Mouse (Mus musculus): Measurements from ENCODE around the gene Anks1b.
A peak's percentile ranks its signal among the peaks of the same experiment; 100 is the strongest.
"Not testable (repeated sequence)": the region's sequence is repeated elsewhere in the genome, so short reads cannot be mapped to it uniquely, and the experiment has no call there.

The Anks1b gene

DNA sequence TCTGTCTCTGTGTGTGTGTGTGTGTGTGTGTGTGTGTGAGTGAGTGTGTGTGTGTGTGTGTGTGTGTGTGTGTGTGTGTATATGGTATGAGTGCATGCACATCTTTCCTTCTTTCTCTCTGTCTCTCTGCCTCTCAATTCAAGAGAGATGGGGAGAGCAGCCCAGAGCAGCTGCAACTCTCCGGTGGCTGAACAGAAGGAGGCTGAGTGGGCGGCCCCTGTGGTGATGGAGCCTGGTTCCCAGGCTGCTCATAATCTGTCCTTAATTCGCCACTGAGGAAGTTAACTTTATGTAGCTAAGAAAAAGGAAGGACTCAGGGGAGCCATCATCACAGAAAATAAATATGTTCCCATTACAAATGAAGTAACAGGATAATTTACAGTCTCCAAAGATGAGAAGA lies 723.3 kb downstream of the Anks1b start:
- peak; percentile 64 for DNase-seq

DNA sequence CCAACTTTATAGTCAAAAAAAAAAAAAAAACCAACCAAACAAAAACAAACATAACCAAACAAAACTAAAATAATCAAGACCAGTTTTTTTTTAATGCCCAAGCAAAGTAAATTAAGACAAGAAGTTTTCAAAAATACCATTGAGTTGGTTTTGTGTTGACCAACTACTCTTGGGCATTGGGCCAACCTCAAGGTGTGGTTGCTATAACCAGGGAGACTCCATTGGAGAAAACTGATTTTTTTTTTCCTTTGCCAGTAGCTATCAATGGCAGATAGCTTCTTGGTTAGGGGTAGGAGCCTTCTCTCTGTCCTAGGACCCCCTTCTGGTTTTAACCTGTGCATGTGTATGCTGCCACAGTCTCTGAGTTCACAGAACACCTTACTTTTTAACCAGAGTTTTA lies 725.8 kb downstream of the Anks1b start:
- DNase-seq: no peak

DNA sequence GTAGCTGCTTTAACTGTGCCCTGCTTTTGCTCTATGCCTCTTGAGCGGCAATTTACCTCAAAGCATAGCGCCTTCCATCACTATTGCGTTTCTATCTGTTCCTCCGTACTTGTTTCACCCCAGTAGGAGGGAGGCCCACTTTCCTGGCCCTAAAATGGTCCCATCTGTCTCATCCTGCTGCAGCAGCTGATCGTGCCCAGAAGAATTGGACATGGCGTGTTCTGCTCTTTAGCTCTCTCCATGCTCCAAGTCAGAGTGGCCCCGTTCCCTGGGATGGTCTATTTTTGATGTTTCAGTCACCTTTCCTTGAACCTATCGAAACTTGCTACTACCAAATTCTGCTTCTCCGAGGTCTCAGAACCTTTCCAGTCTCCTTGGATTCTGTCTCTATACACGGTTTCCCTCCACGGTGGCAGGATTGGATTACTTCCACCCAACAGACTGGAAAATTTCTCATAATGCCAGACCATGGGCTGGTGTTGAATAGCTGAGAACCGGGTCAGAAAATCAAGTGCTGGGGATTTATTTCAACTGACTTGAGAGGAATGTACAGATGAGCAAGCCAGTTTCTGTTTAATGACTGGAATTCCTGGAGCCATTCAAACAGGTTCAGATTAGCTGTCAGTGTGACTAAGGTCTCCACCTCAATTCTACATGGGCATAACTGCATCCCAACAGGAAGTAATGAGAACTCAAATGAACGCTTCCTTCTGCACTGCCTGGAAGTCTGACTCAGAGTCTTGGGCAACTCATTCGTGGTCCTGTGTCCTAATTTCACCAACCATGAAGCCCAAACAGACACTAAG lies 726.6 kb downstream of the Anks1b start:
- DNase-seq: peak; percentile 44

DNA sequence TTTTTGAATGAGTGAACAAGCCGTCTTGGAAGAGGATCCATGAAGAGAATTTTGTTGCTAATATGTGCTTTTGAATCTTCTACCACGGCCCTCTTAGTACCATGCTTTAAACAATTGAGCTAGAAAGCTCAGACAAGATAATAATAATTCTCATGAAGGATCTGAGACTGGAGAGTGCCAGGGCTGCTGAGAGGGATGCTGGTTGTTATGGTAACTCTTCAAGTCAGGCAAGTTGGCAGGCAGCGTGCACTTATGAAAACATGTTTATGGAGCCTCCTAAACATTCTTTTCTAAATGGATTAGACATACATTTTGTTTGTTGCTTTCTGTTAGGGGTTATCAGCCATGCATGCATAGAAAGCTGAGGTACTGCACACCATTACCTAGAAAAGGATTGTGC lies 734.3 kb downstream of the Anks1b start:
- no peak for DNase-seq

DNA sequence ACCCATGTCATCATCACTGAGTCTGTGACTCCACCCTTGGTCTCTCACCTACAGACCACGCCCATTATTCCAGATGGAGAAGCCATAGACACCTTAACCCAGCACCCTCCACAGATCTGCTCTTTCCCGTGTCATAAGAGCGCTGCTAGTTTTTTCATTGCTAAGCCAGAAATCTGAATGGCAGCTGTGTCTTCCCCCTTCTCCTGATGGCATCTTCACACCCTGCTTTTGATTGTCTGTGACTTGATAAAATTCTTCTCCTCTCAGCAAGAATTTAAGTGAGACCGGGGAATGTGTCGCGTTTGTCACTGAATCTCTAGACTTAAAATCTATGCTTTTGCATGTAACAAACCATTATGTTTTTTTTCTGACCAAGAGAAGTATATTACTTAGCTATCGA lies 736.1 kb downstream of the Anks1b start:
- no peak for DNase-seq

DNA sequence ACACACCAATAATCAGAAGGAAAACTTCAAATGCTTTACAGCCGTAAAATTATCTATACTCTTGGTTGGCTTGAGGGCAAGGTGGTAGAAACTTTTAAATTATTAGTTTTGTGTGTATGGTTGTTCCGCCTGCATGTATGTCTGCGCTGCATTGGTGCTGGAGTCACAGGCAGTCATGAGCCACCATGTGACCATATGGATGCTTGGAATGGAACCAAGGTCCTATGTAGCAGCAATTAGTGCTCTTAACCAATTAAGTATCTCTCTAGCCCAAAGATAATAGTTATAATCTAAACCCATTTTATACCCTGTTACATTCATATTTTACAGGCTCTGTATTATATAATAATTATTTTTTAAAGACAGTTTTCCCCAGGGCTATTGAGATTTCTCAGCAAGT lies 739.7 kb downstream of the Anks1b start:
- DNase-seq: no peak

DNA sequence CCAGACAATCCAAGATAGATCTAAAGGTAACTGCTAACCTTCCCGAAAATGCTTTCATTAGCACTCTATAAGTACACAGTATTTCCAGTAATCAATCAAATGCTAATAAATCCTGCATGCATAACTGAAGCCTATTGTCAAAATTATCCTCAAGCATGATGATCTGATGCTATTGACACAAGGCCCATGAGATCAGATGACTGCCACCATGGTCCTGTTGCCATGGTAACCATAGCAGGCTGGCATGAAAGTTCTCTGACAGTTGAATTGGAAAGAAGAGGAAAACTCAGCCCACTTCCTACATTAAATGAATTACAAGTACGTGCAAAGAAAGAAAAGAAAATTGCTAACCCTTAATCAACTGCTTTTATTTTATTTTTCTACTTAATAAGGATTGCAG lies 741.9 kb downstream of the Anks1b start:
- peak; percentile 5 for DNase-seq

DNA sequence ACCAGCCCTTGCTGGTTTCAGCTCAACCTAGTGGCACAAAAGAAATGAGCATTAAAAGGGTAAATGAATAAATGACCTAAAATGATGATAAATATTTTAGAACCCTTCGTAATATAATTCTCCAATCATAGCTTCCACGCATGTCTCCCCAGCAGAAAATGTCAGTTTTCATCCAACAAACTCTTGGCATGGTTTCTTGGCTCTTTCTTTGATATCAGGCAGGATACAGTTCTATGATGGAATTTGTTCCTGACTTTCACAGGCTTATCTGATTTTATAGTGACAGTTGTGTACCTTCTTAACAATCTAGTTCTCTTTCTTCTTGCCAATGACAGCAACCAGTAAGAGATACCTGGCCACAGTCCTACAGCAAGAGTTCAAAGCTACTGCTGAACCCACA lies 743.3 kb downstream of the Anks1b start:
- no peak for DNase-seq

DNA sequence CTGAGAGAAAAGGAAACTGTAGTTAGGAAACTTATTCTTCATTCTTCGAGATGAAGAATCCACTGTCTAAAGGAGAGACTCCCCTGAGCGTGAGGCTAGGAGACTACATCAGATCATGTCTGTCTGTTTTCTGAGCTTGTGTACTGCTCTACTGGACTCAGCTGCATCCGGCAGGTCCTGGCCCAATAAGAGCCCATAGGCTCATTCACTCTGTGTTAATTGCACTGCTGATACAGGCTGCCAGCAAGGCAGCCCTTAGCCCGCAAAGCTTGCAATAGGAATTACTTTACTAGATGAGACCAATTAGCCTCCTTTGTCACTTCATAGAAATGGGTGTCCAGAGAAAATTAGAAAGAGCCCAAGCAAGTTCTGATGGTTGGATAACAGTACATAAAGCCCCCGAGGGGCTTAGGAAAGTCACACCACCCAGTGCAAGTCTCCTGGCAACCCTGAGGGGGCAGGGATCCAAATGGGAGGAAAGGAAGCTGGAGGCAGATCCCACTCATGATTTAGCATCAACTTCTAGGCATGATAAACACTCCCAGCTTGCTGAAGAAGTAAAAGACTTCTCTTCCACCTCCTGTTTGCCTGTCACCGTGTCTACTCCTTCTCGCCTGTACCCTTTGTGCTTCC lies 744.5 kb downstream of the Anks1b start:
- no peak for DNase-seq

DNA sequence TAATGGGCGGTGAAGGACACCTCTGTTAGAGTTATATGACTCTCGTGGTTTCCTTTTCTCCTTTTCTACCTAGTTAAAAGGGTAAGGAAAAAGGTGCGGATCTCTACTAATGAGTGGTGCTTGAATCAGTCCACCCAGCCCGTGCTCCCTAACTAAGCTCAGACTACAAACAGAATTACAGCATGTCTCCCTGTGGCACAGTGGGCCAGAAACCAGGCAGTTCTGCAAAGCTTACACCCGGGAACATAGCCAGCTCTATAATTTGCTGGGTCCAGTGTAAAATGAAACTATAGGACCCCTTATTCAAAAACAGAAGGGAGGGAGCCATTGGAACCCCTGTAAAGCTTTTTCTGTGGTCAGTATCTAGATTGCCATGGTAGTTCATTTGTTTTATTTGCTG lies 754.2 kb downstream of the Anks1b start:
- no peak for DNase-seq

DNA sequence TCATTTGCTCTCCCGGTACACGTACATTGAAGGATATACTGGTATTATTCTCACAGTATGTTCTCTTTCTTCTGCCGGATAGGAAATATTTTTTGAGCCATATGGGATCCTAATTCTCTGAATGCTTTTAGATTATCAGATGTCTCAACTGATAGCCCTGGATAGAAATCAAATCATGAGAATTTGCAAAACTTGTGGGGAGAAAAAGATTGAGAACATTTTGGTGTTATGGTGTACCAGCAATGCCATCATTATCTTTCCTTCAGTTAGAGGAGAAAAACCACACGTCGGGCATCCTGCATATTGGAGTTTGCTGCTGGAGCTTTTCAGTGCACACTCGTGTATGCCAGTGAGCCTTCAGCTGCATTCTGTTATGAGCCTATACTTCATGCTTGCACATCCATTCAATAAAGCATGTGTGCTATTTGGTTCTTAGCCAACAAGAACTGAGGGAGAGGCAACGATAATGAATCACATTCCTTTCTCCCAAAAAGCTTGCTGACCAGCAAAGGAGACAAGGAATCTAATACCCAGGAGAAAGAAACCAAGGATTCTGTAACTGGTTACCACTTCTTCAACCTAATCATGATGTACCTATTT lies 756.9 kb downstream of the Anks1b start:
- no peak for DNase-seq

DNA sequence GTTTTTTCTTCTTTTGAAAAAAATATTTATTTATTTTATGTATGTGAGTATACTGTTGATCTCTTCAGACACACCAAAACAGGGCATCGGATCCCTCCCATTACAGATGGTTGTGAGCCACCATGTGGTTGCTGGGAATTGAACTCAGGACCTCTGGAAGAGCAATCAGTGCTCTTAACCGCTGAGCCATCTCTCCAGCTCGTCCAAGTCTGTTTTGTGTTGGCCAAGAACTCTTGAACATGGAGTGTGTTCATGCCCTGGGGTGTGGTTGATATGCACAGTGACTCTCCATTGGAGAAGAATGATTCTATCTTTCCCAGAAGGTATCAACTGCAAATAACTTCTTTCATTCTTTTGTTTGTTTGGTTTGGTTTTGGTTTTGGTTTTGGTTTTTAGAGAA lies 757.5 kb downstream of the Anks1b start:
- not testable (repeated sequence) for DNase-seq

DNA sequence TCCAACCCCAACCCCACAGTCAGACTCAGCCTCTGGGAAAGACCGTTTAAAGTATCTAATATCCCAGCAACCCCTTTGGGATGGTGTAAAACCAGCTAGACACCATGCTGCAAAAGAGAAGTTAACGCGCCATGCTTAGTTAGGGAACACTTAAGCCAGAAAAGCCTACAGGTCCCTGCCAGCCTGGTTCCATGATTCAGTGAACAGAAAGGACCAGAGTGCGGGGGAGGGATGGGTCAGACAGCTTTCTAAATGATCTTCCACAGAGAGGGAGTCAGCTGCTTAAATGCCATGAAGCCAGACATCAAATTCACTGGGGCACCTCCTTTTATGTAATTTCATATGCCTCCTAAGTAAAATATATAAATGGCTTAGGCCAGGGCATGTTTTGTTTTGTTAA lies 764.0 kb downstream of the Anks1b start:
- no peak for DNase-seq

DNA sequence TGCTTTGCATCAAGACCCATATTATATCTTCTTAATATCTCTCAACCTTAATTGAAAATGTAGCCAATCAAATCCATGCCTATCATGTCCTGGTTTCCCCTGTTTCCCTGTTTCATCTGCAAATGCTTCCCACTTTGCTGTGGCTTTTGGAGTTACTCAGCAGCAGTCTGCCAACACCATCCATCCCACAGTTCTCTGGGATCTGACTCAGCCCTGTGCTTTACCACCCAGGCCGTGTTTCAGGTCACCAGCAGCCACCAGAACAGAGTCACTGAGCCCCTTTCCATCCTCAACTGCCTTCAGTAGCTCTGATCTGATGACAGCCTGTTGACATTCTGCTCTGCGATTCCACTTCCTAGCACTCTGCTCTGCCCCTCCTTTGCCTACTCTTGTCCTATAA lies 776.4 kb downstream of the Anks1b start:
- DNase-seq: no peak

DNA sequence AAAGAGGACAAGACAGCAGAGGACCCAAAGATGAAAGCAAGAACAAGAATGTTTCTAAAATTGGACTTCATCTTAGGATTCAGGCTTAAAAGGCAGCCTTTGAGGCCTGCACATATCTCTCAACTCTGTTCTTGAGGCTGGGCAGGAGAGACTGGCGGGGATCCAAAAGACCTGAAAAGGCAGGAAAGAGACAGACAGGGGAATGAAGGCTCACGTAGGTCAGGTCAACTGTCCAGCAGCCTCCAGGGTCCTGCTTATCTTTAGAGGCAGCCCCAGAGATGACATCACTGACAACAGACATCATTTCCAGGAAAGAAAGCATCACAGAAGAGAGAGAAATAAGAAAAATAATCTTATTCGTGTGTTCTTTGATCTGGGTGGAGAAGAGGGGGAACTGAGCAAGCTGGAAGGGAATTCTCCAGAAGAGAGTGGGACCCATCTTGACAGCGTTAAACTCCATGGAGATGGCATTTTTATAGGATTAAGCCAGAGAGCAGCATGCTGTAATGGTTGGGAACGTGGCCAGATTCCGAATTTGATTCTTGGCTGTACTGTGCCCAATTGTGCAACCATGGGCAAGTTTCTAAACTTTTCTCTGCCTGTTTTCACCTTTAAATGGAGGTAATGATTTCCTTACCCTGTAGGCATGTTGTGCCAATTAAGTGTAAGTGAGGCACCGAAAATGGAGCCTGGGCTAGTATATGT lies 784.3 kb downstream of the Anks1b start:
- no peak for DNase-seq

DNA sequence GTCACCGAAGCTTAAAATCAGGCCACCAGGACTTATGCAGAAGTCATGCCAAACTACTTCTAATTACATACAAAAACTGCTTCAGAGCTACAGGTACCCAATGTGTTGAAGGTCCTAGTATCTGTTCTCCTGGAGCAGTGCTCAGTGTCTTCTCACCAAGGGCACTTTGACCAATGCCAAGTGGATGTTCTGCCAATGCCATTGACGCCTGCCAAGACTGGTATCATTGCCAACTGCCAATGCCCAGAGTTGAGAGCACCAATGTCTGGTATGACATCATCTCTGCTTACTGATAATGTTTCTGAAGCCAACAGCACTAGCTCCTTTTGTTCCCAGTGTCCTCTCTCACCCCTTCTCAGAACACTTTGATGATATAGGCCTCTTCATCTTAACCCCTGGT lies 793.4 kb downstream of the Anks1b start:
- DNase-seq: no peak

DNA sequence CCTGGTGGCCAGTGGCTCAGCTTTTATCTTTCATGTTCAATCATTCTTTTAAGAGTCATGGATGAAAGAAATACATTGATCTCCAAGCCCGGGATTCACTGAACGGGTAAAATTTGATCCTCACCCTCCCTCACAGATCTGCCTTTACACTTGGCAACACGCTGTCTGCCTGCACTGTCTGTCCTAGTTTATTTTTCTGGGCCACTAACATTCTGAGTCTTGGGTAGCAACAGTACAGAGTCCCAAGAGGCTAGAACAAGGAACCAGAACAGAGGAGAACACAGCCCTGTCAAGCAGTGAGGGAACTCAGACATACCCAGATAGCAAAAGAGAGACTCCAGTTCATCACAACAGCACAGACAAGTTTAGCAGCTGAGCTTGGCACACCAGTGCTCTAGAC lies 797.0 kb downstream of the Anks1b start:
- DNase-seq: no peak

DNA sequence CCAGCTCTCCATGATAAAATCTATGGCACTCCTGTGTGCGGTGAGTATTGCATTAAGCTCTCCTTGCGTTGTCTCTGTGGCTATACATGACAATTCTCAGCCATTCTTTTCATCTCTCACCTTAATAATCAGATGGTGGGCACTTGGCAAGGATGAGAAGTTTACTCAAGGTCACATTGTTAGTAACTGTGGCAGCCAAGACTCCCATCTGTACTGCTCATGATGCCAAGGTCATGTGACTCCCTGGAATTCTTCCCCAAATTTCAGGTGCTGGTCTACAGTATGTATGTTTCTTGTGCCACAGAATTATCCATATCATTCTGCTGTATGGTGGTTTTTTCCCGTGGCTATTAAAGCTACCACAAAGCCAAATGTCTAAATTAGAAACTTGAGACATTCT lies 798.8 kb downstream of the Anks1b start:
- no peak for DNase-seq

DNA sequence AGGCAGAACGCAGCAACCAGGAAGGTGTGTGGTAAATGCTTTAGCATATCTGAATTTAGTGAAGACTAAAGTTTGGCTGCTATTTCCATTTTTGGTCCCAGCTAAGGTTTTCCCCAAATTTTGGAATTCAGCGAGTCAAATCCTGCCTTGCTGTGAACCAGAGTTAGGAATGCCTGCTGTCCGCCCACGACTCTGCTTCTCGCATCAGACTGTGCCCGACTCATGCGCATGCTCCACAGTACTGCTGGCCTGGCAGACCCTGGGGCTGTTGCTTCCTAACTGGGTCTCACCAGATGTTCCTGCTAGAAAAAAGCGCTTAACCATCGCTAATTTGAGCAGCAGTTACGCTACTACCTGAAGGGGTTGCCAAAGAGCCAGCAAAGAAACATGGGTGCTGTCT lies 801.1 kb downstream of the Anks1b start:
- DNase-seq: peak; percentile 39

DNA sequence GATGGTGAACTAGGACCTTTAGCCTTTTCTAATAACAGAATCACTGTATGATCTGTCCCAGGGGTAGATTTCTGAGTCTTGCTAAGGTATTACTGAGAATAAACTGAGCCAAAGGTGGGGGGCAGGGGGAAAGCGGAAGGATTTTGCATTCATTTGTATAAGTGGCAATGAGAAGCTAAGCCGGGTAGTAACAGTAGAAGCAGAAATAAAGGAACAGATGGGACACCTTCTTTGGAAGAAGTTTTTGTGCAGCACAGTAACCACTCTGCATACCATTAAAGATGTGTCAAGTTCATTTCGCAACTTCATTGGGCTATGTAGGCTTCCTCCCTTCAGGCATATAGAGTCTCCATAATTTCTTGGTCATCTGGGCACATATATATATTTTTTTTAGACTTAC lies 804.1 kb downstream of the Anks1b start:
- DNase-seq: no peak

DNA sequence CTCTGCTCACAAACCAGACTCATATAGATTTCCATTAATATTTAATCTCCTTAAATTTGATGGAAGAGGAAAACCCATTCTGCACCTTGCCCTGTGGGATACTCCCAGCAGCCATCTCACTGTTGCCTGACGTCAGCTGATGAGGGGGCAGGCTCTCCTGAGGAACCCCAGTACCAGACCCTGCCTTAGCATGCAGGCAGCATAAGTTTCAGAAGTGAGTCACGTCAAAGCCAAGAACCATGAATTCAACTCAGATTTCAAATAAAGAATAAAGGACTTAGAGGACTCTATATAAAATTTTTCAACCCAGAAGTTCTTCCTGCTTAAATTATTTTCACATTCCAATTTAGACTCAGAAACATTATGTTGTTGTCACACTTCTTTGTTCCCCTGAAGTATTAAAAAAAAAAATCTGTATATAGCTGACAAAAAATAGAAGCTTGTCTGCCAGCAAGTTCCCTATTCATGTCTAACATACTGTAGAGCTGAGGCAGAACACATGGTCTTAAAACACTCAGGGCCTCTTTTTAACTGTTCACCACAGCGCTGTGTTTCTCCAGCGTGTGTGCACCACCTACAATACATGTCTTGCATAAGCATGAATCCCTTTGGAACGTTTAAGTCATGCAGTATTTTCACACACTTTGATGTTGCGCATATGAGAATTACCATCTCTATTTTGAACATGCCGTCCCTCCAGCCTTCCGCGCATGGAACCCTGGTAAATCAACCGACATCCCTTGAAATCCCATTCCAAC lies 806.6 kb downstream of the Anks1b start:
- no peak for DNase-seq

DNA sequence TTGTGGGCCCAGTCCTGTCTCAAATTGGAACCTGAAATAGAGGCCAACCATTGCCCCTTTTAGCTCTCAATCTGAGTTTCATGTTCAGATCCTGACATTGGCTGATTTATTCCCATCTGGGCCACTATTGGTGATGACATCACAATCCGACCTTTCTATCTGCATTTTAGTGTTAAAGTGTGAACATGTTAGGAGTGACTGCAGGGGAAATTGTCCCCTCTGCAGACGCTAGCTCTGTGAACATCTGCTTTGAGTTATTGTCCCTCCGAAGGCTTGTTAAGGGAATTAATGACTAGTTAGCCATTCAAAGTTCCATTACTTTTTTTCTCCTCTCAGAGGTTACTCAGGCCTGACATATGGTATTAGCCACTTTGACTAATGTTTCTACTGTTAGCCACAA lies 810.5 kb downstream of the Anks1b start:
- DNase-seq: no peak

DNA sequence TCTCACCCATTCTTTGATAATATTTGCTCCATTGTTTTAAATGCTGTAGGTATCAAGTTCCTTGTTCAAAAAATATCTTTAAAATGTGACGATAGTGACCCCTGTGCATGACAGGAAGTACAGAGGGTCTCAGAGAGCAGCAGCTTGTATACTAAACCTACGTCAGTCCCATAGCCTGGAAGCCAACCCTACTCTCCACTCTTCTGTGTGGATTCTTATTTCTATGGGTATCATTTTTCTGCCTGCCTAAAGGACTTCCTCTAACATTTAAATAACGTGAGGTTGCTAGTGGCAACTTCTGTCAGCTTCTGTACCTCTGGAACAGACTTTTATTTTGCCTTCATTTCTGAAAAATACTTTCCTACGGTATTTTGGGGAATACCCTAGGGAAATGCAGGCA lies 812.1 kb downstream of the Anks1b start:
- no peak for DNase-seq

All from retina, postnatal 1 day (tissue).